Mouse (Mus musculus) heart, adult 2 months (tissue): Measurements from ENCODE around the gene Mta1. TPM values are rescaled to one million over a fixed set of nuclear protein-coding genes. Genes with fewer than 3 reads are reported as not detected.

ENCODE experiments used
- DNase-seq, 2 experiments: peaks; one replicate each; pipeline ENCODE4 v3.0.0; 2021
- H3K27ac ChIP-seq: fragments of 200-600 bp; 2 replicates; pipeline ENCODE4 v1.8.1; 2022
- H3K27me3 ChIP-seq: fragments of 200-500 bp; 2 replicates; pipeline ENCODE4 v1.6.1; 2012; ENCODE audit warnings: mild to moderate bottlenecking, low read length, inconsistent platforms, mixed read lengths; ENCODE audit not compliant: control insufficient read depth, insufficient read depth
- H3K36me3 ChIP-seq: fragments of 200-500 bp; 2 replicates; pipeline ENCODE4 v1.6.1; 2012; ENCODE audit warnings: low read length, inconsistent platforms; ENCODE audit not compliant: control insufficient read depth, insufficient read depth
- H3K4me1 ChIP-seq: fragments of 200-500 bp; 2 replicates; pipeline ENCODE4 v1.6.1; 2011; ENCODE audit warnings: low read length; ENCODE audit not compliant: control insufficient read depth, insufficient read depth
- H3K4me3 ChIP-seq: fragments of 200-600 bp; 2 replicates; pipeline ENCODE4 v1.8.1; 2022
- H3K79me2 ChIP-seq: fragments of 200-500 bp; replicated peaks from 2 replicates; pipeline ENCODE4 v1.6.1; 2012; ENCODE audit warnings: mild to moderate bottlenecking, inconsistent platforms, low read length, moderate library complexity, mixed read lengths; ENCODE audit not compliant: control insufficient read depth, insufficient read depth
- H3K9ac ChIP-seq: fragments of 200-500 bp; 2 replicates; pipeline ENCODE4 v1.6.1; 2012; ENCODE audit warnings: low read depth, mild to moderate bottlenecking, control low read depth, inconsistent platforms, low read length, mixed read lengths
- CTCF ChIP-seq: fragments of 200-600 bp; IDR thresholded peaks from 2 replicates; pipeline ENCODE4 v1.8.1; 2022; ENCODE audit warnings: antibody characterized with exemption, mild to moderate bottlenecking, moderate library complexity
- EP300 ChIP-seq: fragments of 200-500 bp; IDR thresholded peaks from 2 replicates; pipeline ENCODE4 v1.6.1; 2011; ENCODE audit warnings: low read depth, low read length, control low read depth; ENCODE audit not compliant: insufficient read depth
- POLR2A ChIP-seq: fragments of 200-500 bp; IDR thresholded peaks from 2 replicates; pipeline ENCODE4 v1.6.1; 2011; ENCODE audit warnings: mild to moderate bottlenecking, low read depth, low read length, control low read depth; ENCODE audit not compliant: insufficient read depth
- WGBS: fragments of 180-500 bp; shearing (Covaris S2); methylation state at CpG from one replicate; pipeline ENCODE4 v1.1.7; 2018; 5-methylcytosine and 5-hydroxymethylcytosine counted together
- intact Hi-C: fragments of 180-260 bp; cut with DNase I; formaldehyde crosslinking; loops from one replicate; pipeline ENCODE4 v1.15.1; 2025
- polyA plus RNA-seq: library from polyadenylated mRNA; depleted of rRNA; stranded (reverse); fragments of >200 nt; gene quantifications from 2 replicates; pipeline ENCODE4 v1.2.3, GENCODE M21; 2012
- total RNA-seq, 2 experiments: library from RNA; stranded (reverse); gene quantifications; 2 replicates each; pipeline ENCODE4 v1.2.3; 2021

Gene Mta1
- total and polyA plus RNA-seq, 3 experiments: 42.4 to 54.8 (median 44.8) TPM

DNA sequence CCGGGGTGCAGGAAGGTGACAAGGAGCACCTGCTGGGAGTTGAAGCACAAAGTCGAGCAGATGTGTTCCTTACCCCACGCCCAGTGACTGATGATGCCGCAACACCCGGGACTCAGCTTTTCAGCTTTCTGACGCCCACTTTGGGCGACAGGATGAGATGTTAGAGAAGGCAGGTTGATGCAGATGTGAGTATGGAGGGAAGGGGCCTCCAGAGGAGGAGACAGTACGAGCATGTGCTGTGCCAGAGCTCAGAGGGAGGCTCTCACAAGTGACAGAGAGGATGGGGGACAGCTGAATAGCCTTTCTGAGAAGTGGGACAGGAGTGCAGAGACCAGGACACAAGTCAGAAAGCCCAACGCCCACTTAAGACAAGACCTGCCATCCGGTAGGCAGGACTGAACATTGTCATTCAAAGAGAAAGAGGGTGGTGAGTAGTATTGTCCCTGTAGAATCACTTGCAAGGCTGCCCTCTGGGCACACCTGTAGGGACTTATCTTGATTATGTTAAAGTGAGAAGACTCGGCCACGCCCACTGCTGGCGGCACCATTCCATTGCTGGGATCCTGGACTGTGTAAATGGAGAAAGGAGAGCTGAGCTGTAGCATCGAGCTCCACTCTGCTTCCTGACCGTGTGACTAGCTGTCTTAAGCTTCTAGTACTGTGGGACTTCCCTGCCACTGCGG lies 16.9 kb downstream of the Mta1 start:
- no peak for DNase-seq
- intact Hi-C loops: no loop called here
- TF ChIP-seq EP300: no peak
- no peak for TF ChIP-seq CTCF
- TF ChIP-seq POLR2A: no peak
- WGBS: 76% methylated on average over 16 of the region's 16 CpGs
- Histone ChIP-seq H3K4me1 (peaks cover 4% of the 10 kb centered on the region), H3K9ac (no peak overlapping the region), H3K79me2 (peaks cover 4% of the 10 kb centered on the region), H3K4me3 (no peak overlapping the region), H3K27ac (no peak overlapping the region), H3K36me3 (no peaks in the 10 kb centered on the region), H3K27me3 (no peaks in the 10 kb centered on the region)

DNA sequence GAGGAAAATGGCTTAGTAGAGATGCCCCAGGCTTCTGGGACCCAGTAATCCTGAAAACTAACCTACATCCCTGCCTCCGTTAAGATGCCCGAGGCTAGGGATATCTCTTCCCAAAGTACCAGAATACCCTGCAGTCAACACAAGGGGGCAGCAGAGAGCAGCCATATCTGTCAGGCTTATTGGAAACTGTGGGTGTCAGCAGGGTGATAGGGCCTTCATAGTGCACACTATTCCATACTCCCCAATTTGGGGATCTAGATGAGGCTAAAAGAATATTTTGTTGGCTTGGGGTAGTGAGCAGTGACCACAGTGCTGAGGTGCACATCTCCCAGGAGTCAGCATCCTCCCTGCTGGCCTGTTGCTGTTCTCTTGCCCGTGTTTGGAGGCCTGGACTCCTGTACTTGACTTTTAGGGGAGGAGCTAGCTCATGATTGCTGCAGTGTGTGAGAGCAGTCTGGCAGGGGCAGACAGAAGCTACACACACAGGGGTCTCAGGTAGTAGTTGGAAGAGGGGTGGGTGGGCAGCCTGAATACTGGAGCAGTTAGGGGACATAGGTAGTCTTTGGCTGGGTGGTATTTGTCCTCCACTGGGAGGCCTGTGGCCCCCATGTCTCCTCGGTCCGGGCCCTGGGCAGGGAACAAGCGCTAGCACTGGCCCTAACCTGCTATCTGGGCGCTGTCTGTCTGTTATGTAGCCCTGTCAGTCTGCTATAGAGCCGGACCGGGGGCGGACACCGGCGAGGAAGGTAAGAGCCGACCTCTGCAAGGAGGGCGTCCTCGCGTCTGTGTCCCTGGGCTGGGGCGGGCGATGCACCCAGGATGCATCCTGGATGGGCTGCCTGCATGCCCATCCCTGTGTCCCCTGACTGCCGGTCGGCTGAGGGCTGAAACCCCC lies 21.7 kb downstream of the Mta1 start:
- H3K27ac ChIP-seq: no peak overlapping the region; the same call in 1 of the 2 replicates
- DNase-seq: peak; percentile 83 to 88
- no peak overlapping the region for H3K4me3 ChIP-seq
- peaks cover 1% of the 10 kb centered on the region for H3K4me1 ChIP-seq
- WGBS: 83% methylated on average over 20 of the region's 20 CpGs
- peaks cover under 1% of the 10 kb centered on the region; the same call in 1 of the 2 replicates for H3K79me2 ChIP-seq
- no peaks in the 10 kb centered on the region for H3K27me3 ChIP-seq
- TF ChIP-seq CTCF (peak; percentile 98), EP300 (peak; percentile 89), POLR2A (no peak)
- no peak overlapping the region for H3K9ac ChIP-seq
- intact Hi-C loops: loop anchor here (1.0 to 2.0 kb wide), 2 partner anchors 19 to 37 kb away; partner anchors contain the start of gene Tedc1
- no peaks in the 10 kb centered on the region for H3K36me3 ChIP-seq

DNA sequence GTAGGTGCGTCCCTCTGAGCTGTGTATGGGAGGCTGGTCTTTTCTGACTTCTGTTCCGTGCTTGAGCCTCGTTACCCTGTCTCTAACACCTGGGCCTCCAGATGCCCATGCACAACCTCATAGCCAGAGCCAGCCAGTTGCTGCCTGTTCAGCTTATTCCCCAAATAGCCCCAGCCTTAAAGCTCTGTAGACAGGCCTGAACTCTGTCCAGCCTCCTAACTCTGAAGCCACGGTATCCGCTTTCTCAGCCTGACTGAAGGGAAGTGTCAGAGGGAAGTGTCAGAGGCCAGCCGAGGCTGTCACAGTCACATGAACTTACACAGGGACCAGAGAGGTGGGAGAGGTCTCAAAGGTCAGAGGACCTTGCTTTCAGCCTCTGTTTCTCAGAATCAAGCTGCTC lies 26.6 kb downstream of the Mta1 start:
- no peaks in the 10 kb centered on the region; the same call in 1 of the 2 replicates for H3K4me1 ChIP-seq
- no peak overlapping the region for H3K27ac ChIP-seq
- intact Hi-C loops: no loop called here
- 55% methylated on average over 6 of the region's 6 CpGs for WGBS
- H3K27me3 ChIP-seq: no peaks in the 10 kb centered on the region
- DNase-seq: no peak
- no peaks in the 10 kb centered on the region for H3K36me3 ChIP-seq
- H3K4me3 ChIP-seq: no peak overlapping the region
- TF ChIP-seq CTCF: no peak
- TF ChIP-seq EP300: no peak
- TF ChIP-seq POLR2A: no peak
- no peaks in the 10 kb centered on the region for H3K79me2 ChIP-seq
- H3K9ac ChIP-seq: no peak overlapping the region

DNA sequence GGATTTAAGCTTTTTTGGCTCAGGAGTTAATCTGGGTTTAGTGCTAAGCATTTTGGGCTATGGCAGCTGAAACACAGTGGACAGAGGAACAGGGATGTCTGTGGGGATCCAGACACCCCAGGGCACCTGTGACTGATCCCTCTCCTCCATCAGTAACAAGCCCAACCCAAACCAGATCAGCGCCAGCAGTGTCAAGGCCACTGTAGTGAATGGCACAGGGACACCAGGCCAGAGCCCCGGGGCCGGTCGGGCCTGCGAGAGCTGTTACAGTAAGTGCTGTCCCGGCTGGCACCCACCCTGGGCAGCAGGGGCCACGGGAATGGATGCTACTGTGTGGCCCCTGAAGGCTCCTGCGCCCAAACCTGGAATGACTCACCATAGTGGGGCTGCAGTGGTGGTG lies 32.7 kb downstream of the Mta1 start:
- Histone ChIP-seq H3K4me1 (peaks cover 12% of the 10 kb centered on the region), H3K4me3 (no peak overlapping the region), H3K27ac (no peak overlapping the region), H3K79me2 (no peaks in the 10 kb centered on the region), H3K36me3 (no peaks in the 10 kb centered on the region; the same call in 1 of the 2 replicates), H3K27me3 (no peaks in the 10 kb centered on the region), H3K9ac (no peak overlapping the region)
- no peak for TF ChIP-seq EP300
- WGBS: 97% methylated on average over 8 of the region's 8 CpGs
- DNase-seq: no peak
- intact Hi-C loops: loop anchor here (5.0 kb wide), 1 partner anchor 73 kb away; no protein-coding TSS in a partner anchor

DNA sequence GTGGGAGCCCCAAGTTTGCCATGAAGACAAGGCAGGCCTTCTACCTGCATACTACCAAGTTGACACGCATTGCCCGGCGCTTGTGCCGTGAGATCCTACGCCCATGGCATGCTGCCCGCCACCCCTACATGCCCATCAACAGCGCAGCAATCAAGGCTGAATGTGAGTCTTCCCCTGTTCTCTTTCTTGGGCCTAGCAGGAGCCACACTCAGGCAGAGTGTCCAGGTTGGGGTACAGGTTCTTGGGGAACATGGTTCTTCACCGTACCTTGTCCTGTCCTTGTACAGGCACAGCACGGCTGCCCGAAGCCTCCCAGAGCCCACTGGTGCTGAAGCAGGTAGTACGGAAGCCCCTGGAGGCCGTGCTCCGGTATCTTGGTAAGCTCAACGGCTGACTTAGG lies 33.5 kb downstream of the Mta1 start:
- intact Hi-C loops: loop anchor here (5.0 kb wide), 1 partner anchor 74 kb away; no protein-coding TSS in a partner anchor
- TF ChIP-seq CTCF (no peak), EP300 (no peak), POLR2A (no peak)
- Histone ChIP-seq H3K79me2 (no peaks in the 10 kb centered on the region), H3K9ac (no peak overlapping the region), H3K4me3 (no peak overlapping the region), H3K4me1 (peaks cover 12% of the 10 kb centered on the region), H3K36me3 (no peaks in the 10 kb centered on the region; the same call in 1 of the 2 replicates), H3K27ac (peak overlapping the region; percentile 83), H3K27me3 (no peaks in the 10 kb centered on the region)
- DNase-seq: no peak
- WGBS: 94% methylated on average over 14 of the region's 14 CpGs
